Mouse (Mus musculus): Measurements from ENCODE around the gene Selenop. TPM values are rescaled to one million over a fixed set of nuclear protein-coding genes. Genes with fewer than 3 reads are reported as not detected.
"Not testable (repeated sequence)": the region's sequence is repeated elsewhere in the genome, so short reads cannot be mapped to it uniquely, and the experiment has no call there.

Selenop gene
- polyA plus RNA-seq (2012; rRNA removed) = 53.0 and 95.9 TPM in 2 replicates

- no peak for DNase-seq (ENCODE audit: low read depth)
- TF ChIP-seq POLR2A (IDR thresholded peaks at IDR 0.05; ENCODE audit: borderline replicate concordance, extremely low read depth, insufficient read depth, insufficient read length, poor library complexity, severe bottlenecking) (no peak), CTCF (IDR thresholded peaks at IDR 0.05; ENCODE audit: borderline replicate concordance, extremely low read depth, insufficient read depth, insufficient read length) (no peak)
Observed at GRCm38 (mm10) chr15:3268247-3268646, at the start of gene Selenop. Selenop (plus strand) TSS chr15:3268547.

- DNase-seq (ENCODE audit: low read depth) = not testable (repeated sequence)
Observed at GRCm38 (mm10) chr15:3218668-3219067, 49.7 kb upstream of the Selenop start.

- no peak for DNase-seq (ENCODE audit: low read depth)
- TF ChIP-seq POLR2A (IDR thresholded peaks at IDR 0.05; ENCODE audit: borderline replicate concordance, extremely low read depth, insufficient read depth, insufficient read length, poor library complexity, severe bottlenecking) (no peak), CTCF (IDR thresholded peaks at IDR 0.05; ENCODE audit: borderline replicate concordance, extremely low read depth, insufficient read depth, insufficient read length) (no peak)
Observed at GRCm38 (mm10) chr15:3222803-3223437, 45.4 kb upstream of the Selenop start.

- TF ChIP-seq CTCF (IDR thresholded peaks at IDR 0.05; ENCODE audit: borderline replicate concordance, extremely low read depth, insufficient read depth, insufficient read length) = no peak
- TF ChIP-seq POLR2A (IDR thresholded peaks at IDR 0.05; ENCODE audit: borderline replicate concordance, extremely low read depth, insufficient read depth, insufficient read length, poor library complexity, severe bottlenecking) = no peak
Observed at GRCm38 (mm10) chr15:3226573-3226972, 41.8 kb upstream of the Selenop start.

GRCm38 (mm10) chr15:3228185-3228584 lies 40.2 kb upstream of the Selenop start:
- DNase-seq (ENCODE audit: low read depth) = no peak
- no peak for TF ChIP-seq POLR2A (IDR thresholded peaks at IDR 0.05; ENCODE audit: borderline replicate concordance, extremely low read depth, insufficient read depth, insufficient read length, poor library complexity, severe bottlenecking)
- TF ChIP-seq CTCF (IDR thresholded peaks at IDR 0.05; ENCODE audit: borderline replicate concordance, extremely low read depth, insufficient read depth, insufficient read length) = no peak

More at GRCm38 (mm10) chr15:3226573-3226972, 41.8 kb upstream of the Selenop start:
- no peak for DNase-seq (ENCODE audit: low read depth)

- no peak for DNase-seq (ENCODE audit: low read depth)
- TF ChIP-seq POLR2A (IDR thresholded peaks at IDR 0.05; ENCODE audit: borderline replicate concordance, extremely low read depth, insufficient read depth, insufficient read length, poor library complexity, severe bottlenecking) (no peak), CTCF (IDR thresholded peaks at IDR 0.05; ENCODE audit: borderline replicate concordance, extremely low read depth, insufficient read depth, insufficient read length) (no peak)
Observed at GRCm38 (mm10) chr15:3228990-3229389, 39.4 kb upstream of the Selenop start.

- no peak for DNase-seq (ENCODE audit: low read depth)
- TF ChIP-seq CTCF (IDR thresholded peaks at IDR 0.05; ENCODE audit: borderline replicate concordance, extremely low read depth, insufficient read depth, insufficient read length) = no peak
- TF ChIP-seq POLR2A (IDR thresholded peaks at IDR 0.05; ENCODE audit: borderline replicate concordance, extremely low read depth, insufficient read depth, insufficient read length, poor library complexity, severe bottlenecking) = no peak
Observed at GRCm38 (mm10) chr15:3231004-3231403, 37.3 kb upstream of the Selenop start.

- TF ChIP-seq POLR2A (IDR thresholded peaks at IDR 0.05; ENCODE audit: borderline replicate concordance, extremely low read depth, insufficient read depth, insufficient read length, poor library complexity, severe bottlenecking) (no peak), CTCF (IDR thresholded peaks at IDR 0.05; ENCODE audit: borderline replicate concordance, extremely low read depth, insufficient read depth, insufficient read length) (no peak)
- peak; percentile 58 for DNase-seq (ENCODE audit: low read depth)
Observed at GRCm38 (mm10) chr15:3232168-3232835, 36.0 kb upstream of the Selenop start.

- no peak for DNase-seq (ENCODE audit: low read depth)
- TF ChIP-seq POLR2A (IDR thresholded peaks at IDR 0.05; ENCODE audit: borderline replicate concordance, extremely low read depth, insufficient read depth, insufficient read length, poor library complexity, severe bottlenecking) (no peak), CTCF (IDR thresholded peaks at IDR 0.05; ENCODE audit: borderline replicate concordance, extremely low read depth, insufficient read depth, insufficient read length) (no peak)
Observed at GRCm38 (mm10) chr15:3233837-3234551, 34.4 kb upstream of the Selenop start.

- TF ChIP-seq CTCF (IDR thresholded peaks at IDR 0.05; ENCODE audit: borderline replicate concordance, extremely low read depth, insufficient read depth, insufficient read length) (no peak), POLR2A (IDR thresholded peaks at IDR 0.05; ENCODE audit: borderline replicate concordance, extremely low read depth, insufficient read depth, insufficient read length, poor library complexity, severe bottlenecking) (no peak)
- DNase-seq (ENCODE audit: low read depth) = no peak
Observed at GRCm38 (mm10) chr15:3236338-3236737, 32.0 kb upstream of the Selenop start.

GRCm38 (mm10) chr15:3237963-3238362 lies 30.4 kb upstream of the Selenop start:
- DNase-seq (ENCODE audit: low read depth) = peak; percentile 34
- TF ChIP-seq CTCF (IDR thresholded peaks at IDR 0.05; ENCODE audit: borderline replicate concordance, extremely low read depth, insufficient read depth, insufficient read length) (no peak), POLR2A (IDR thresholded peaks at IDR 0.05; ENCODE audit: borderline replicate concordance, extremely low read depth, insufficient read depth, insufficient read length, poor library complexity, severe bottlenecking) (no peak)

- DNase-seq (ENCODE audit: low read depth) = not testable (repeated sequence)
Observed at GRCm38 (mm10) chr15:3245036-3245435, 23.3 kb upstream of the Selenop start.

Data from brain, embryonic 14.5 days (tissue).